Mouse (Mus musculus) intestine, postnatal 0 days (tissue): ENCODE results near the gene Ccn2. TPM values are rescaled to one million over a fixed set of nuclear protein-coding genes. Genes with fewer than 3 reads are reported as not detected.

ENCODE experiments used
- ATAC-seq: fragments of 200-750 bp; cut with Nextera tagmentation; 2 replicates; pipeline ENCODE4 v1.8.0; 2017; ENCODE audit warnings: mild to moderate bottlenecking, moderate TSS enrichment, moderate library complexity
- H3K27ac ChIP-seq: fragments of 300-500 bp; sonication (generic); 2 replicates; pipeline ENCODE4 v1.5.1; 2014; ENCODE audit warnings: mild to moderate bottlenecking, low read depth, low read length, moderate library complexity
- H3K27me3 ChIP-seq: fragments of 300-500 bp; sonication (generic); replicated peaks from 2 replicates; pipeline ENCODE4 v1.6.1; 2014; ENCODE audit warnings: low read length, mixed read lengths; ENCODE audit not compliant: control insufficient read depth, insufficient read depth
- H3K36me3 ChIP-seq: fragments of 300-500 bp; sonication (generic); 2 replicates; pipeline ENCODE4 v1.6.1; 2014; ENCODE audit warnings: mild to moderate bottlenecking, moderate library complexity; ENCODE audit not compliant: control insufficient read depth, insufficient read depth
- H3K4me1 ChIP-seq: fragments of 300-500 bp; sonication (generic); replicated peaks from 2 replicates; pipeline ENCODE4 v1.6.1; 2014; ENCODE audit warnings: antibody characterized with exemption, low read length, mixed read lengths; ENCODE audit not compliant: control insufficient read depth, insufficient read depth
- H3K4me2 ChIP-seq: fragments of 300-500 bp; sonication (generic); replicated peaks from 2 replicates; pipeline ENCODE4 v1.6.1; 2014; ENCODE audit warnings: low read depth, mild to moderate bottlenecking, moderate library complexity
- H3K4me3 ChIP-seq: fragments of 300-500 bp; sonication (generic); 2 replicates; pipeline ENCODE4 v1.5.1; 2014; ENCODE audit warnings: low read depth, low read length
- H3K9ac ChIP-seq: fragments of 300-500 bp; sonication (generic); 2 replicates; pipeline ENCODE4 v1.6.1; 2014; ENCODE audit warnings: mild to moderate bottlenecking, low read depth, low read length
- H3K9me3 ChIP-seq: fragments of 300-500 bp; sonication (generic); 2 replicates; pipeline ENCODE4 v1.6.1; 2016; ENCODE audit warnings: mixed run types; ENCODE audit not compliant: control insufficient read depth
- CTCF ChIP-seq: sonication (generic); IDR thresholded peaks from 2 replicates; pipeline ENCODE4 v1.5.1; 2016; ENCODE audit warnings: low read depth, mild to moderate bottlenecking, control low read depth, antibody characterized with exemption, moderate library complexity
- WGBS: fragments of 180-500 bp; shearing (Covaris S2); extraction: QIAGEN DNeasy Blood & Tissue Kit; methylation state at CpG from one replicate; pipeline ENCODE4 v1.1.7; 2014; 5-methylcytosine and 5-hydroxymethylcytosine counted together
- polyA plus RNA-seq: library from polyadenylated mRNA; unstranded; fragments of >200 nt; fragmentation: Nextera tagmentation; extraction: Ambion mirVana; gene quantifications from 2 replicates; pipeline ENCODE4 v1.2.1, GENCODE M21; 2015

Ccn2 gene
- polyA plus RNA-seq, 1 experiment from 2014 or later: 7.8 TPM

DNA sequence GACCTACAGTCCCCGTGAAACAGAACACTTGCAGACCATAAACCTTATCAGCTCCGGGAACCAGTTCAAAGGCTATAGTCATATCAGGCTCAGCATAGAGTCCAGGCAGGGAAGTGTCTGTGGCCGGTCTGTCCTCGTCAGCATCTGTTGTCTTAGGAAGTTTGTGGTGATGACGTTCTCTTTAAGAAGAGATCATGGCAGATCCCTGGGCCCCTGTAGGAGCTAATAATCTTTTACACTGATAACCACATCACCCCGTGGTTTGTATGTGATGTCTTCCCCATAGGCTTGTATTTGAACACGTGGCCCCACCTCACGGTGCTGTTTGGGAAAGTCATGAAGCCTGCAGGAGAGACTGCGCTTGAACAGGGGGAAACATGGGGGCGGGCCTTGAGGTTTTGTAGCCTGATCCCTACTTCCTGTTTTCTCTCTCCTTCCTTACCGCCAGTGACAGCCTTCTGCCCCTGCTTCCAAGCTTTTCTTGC is 40.1 kb downstream of the Ccn2 start:
- Histone ChIP-seq H3K9me3 (no peaks in the 10 kb centered on the region), H3K4me3 (no peak overlapping the region), H3K27me3 (no peaks in the 10 kb centered on the region), H3K9ac (no peak overlapping the region), H3K4me2 (no peak overlapping the region), H3K4me1 (0 out of 2 replicates have a peak, but pooled peaks cover 8% of the 10 kb centered on the region), H3K27ac (peak overlapping the region; percentile 87), H3K36me3 (no peaks in the 10 kb centered on the region)
- peak; percentile 76 for ATAC-seq
- no peak for TF ChIP-seq CTCF
- 28% methylated on average over 11 of the region's 11 CpGs for WGBS

DNA sequence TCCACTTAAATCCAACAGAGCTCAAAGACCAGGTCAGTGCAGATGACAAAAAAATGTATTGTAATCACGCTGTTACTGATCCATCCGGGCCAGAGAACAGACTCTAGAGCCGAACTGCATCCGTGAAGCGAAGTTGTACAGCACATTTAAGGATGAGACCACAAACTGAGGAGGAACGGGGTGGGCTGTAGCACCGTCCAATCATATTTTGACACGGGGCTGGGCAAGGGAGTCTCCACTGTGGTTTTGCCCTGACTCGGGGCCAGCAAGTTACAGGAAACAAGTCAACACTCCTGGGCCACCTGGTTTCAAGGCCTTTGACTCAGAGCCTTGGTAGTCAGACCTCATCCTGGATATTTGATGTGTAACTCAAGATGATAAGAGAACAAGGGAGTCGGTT is 40.6 kb downstream of the Ccn2 start:
- Histone ChIP-seq H3K27ac (peak overlapping the region; percentile 87), H3K36me3 (no peaks in the 10 kb centered on the region), H3K9me3 (no peaks in the 10 kb centered on the region), H3K4me3 (no peak overlapping the region), H3K4me1 (0 out of 2 replicates have a peak, but pooled peaks cover 8% of the 10 kb centered on the region), H3K27me3 (no peaks in the 10 kb centered on the region), H3K9ac (no peak overlapping the region), H3K4me2 (no peak overlapping the region)
- ATAC-seq: peak; percentile 4
- no peak for TF ChIP-seq CTCF
- WGBS: 55% methylated on average over 10 of the region's 10 CpGs

DNA sequence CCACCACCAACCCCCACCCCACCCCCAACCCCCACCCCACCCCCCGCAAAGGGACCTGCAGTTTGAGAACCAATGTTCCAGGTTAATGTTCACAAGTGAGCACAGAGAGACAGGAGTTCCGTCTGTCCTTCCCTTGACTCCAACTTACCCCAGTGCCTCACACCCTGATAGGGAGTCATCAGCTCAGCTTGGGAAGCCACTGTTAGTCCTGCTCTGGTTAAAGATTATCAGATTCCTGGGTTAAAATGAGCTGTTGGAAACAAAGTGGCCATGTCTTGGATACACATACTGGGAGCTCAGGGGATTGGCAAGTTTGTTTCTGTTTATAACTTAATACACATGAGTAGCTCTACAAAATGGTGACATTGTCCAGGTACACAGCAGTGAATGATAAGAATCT is 41.7 kb downstream of the Ccn2 start:
- H3K4me1 ChIP-seq: 0 out of 2 replicates have a peak, but pooled peaks cover 8% of the 10 kb centered on the region
- no peaks in the 10 kb centered on the region for H3K27me3 ChIP-seq
- 44% methylated on average over 2 of the region's 2 CpGs for WGBS
- TF ChIP-seq CTCF: no peak
- H3K4me3 ChIP-seq: no peak overlapping the region
- H3K9ac ChIP-seq: no peak overlapping the region
- H3K27ac ChIP-seq: peak overlapping the region; percentile 70
- no peak for ATAC-seq
- H3K36me3 ChIP-seq: no peaks in the 10 kb centered on the region
- no peak overlapping the region for H3K4me2 ChIP-seq
- H3K9me3 ChIP-seq: no peaks in the 10 kb centered on the region

DNA sequence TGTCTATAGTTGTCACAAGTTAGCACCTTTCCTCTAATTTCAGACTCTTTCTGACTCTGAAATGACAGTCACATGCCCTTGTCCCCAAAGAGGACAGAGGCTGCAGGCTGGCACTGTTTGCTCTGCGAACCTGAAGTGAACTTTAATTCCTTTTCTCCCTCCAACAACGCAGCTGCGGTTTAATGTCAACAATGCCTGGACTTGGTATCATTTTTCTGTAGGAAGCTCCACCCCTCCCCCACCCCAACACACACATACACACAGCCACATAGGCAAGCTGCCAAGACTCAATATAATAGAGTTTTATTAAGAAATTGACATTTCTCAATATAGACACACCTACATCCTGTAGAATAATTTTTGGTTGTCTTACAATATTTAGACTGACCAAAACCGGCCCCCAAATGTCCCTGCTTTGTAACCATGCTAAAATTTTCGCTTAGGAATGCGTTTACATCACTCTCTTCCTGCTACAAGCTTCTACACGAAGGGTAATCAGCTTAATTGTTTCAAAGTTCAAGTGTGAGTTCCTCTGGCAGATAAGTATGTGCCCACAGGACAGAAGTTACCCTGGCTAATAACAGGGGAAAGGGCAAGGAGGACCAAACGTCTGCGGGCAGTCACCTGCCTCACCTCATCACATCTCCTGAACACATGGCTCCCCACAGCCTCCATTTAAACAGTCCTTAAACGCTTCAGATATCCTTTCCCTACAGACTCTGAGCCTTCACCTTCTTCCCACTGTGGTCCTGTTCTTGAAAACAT is 43.2 kb downstream of the Ccn2 start:
- H3K9ac ChIP-seq: no peak overlapping the region
- 10% methylated on average over 10 of the region's 10 CpGs for whole genome bisulfite sequencing
- no peaks in the 10 kb centered on the region for H3K9me3 ChIP-seq
- peak; percentile 71 for ATAC-seq
- peak overlapping the region; percentile 81 for H3K27ac ChIP-seq
- H3K4me2 ChIP-seq: peak overlapping the region; percentile 32; the same call in 1 of the 2 replicates
- 0 out of 2 replicates have a peak, but pooled peaks cover 8% of the 10 kb centered on the region for H3K4me1 ChIP-seq
- no peak overlapping the region for H3K4me3 ChIP-seq
- no peak for TF ChIP-seq CTCF
- H3K27me3 ChIP-seq: no peaks in the 10 kb centered on the region
- no peaks in the 10 kb centered on the region for H3K36me3 ChIP-seq

DNA sequence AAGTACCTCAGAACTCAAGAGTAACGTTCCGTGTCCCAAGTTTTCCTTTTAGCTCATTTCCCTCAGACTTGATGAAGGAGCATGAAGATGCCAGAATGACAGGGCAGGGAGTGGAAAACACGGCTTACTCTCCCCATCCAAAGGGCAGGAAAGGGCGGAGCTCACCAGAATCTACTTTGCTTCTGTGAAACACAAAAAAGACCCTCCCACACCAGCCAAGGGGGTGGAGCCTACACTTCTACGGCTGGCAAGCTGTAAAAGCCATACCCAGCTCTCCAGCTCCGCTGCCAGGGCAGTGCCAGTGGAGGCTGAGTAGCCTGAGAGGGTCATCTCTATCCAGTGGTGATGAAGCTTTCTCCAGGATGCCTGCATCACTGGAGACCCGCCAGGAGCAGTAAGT is 44.4 kb downstream of the Ccn2 start:
- H3K36me3 ChIP-seq: no peaks in the 10 kb centered on the region
- H3K4me3 ChIP-seq: no peak overlapping the region
- H3K9ac ChIP-seq: no peak overlapping the region
- 0 out of 2 replicates have a peak, but pooled peaks cover 8% of the 10 kb centered on the region for H3K4me1 ChIP-seq
- H3K27ac ChIP-seq: peak overlapping the region; percentile 81; the same call in 1 of the 2 replicates
- 58% methylated on average over 7 of the region's 7 CpGs for WGBS
- no peak overlapping the region for H3K4me2 ChIP-seq
- H3K9me3 ChIP-seq: no peaks in the 10 kb centered on the region
- ATAC-seq: no peak
- no peaks in the 10 kb centered on the region for H3K27me3 ChIP-seq
- no peak for TF ChIP-seq CTCF

DNA sequence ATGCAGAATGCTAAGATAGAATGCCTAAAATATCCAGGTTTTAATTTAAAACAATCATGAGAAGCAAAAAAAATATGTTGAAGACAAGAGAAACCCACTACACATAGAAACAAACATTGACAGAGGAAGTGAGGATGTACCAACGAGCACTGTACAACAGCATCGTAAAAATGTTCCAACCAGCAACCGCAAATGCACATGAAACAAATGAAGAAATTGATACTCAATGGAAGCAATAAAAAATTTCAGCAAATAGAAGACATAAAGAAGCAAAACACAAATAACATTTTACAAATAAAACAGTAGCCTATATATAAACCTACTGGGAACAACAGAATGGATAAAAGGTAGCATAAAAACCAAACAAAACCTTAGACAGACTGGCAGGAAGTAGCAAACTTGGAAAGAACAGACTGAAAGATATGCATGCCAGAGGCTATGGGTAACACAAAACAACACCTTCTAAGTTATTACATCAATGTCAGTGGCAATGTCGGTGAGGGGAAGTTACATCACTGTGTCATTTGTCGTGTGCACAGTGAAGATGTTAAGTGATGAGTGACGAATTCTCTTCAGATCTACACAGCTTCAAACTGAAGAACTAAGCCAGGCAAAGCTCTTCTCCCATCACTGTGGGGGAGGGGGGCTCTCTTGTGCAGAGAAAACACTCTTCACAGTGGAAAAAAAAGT is 45.1 kb downstream of the Ccn2 start:
- H3K27ac ChIP-seq: no peak overlapping the region
- H3K9ac ChIP-seq: no peak overlapping the region
- 0 out of 2 replicates have a peak, but pooled peaks cover 8% of the 10 kb centered on the region for H3K4me1 ChIP-seq
- H3K4me2 ChIP-seq: no peak overlapping the region
- no peak overlapping the region for H3K4me3 ChIP-seq
- no peak for TF ChIP-seq CTCF
- H3K36me3 ChIP-seq: 0 out of 2 replicates have a peak, but pooled peaks cover 3% of the 10 kb centered on the region
- WGBS: 78% methylated on average over 6 of the region's 6 CpGs
- H3K27me3 ChIP-seq: no peaks in the 10 kb centered on the region
- H3K9me3 ChIP-seq: no peaks in the 10 kb centered on the region
- no peak for ATAC-seq
